ENCODE assay signal across 23 mouse cellular contexts in the genomic region with DNA sequence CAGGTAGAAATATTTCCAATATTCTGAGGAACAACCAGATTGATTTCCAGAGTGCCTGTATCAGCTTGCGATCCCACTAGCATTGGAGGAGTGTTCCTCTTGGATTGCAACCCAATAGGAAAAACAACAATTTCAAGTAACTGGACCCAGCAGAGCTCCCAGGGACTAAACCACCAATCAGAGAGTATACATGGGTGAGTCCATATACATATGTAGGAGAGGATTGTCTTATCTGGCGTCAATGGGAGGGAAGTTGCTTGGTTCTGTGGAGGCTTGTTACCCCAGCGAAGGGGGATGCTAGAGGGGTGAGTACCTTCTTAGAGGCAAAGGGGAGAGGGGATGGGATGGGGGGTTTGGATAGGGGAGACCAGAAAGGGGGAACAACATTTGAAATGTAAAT.
"Had no signal": no experiment of that assay in that cellular context is flagged by ENCODE, and none has a peak within 500 bp of the region (broad histone marks: within the 10 kb centered on the region; RNA-seq: fewer than 3 reads in every experiment).

No protein-coding gene starts in this region.

- H3K4me2 ChIP-seq: heart, embryonic 13.5 days; heart, embryonic 15.5 days; hindbrain, embryonic 13.5 days; hindbrain, embryonic 15.5 days; kidney, embryonic 15.5 days; limb, embryonic 13.5 days; limb, embryonic 15.5 days; liver, embryonic 12.5 days had no signal

- H3K9ac ChIP-seq: heart, embryonic 13.5 days; heart, embryonic 15.5 days; hindbrain, embryonic 13.5 days; hindbrain, embryonic 15.5 days; kidney, embryonic 15.5 days; limb, embryonic 13.5 days; limb, embryonic 15.5 days; liver, embryonic 12.5 days; liver, embryonic 14.5 days had no signal

- H3K4me3 ChIP-seq: heart, embryonic 13.5 days; heart, embryonic 15.5 days; hindbrain, embryonic 13.5 days; hindbrain, embryonic 15.5 days; kidney, embryonic 15.5 days; limb, embryonic 13.5 days; limb, embryonic 15.5 days; liver, embryonic 12.5 days had no signal

- H3K27ac ChIP-seq: heart, embryonic 13.5 days; heart, embryonic 15.5 days; hindbrain, embryonic 13.5 days; hindbrain, embryonic 15.5 days; hindbrain, postnatal 0 days; kidney, embryonic 15.5 days; kidney, postnatal 0 days; limb, embryonic 13.5 days; limb, embryonic 15.5 days; liver, embryonic 12.5 days; liver, embryonic 14.5 days had no signal

- H3K27me3 ChIP-seq: heart, embryonic 13.5 days; heart, embryonic 15.5 days; hindbrain, embryonic 13.5 days; hindbrain, embryonic 15.5 days; kidney, embryonic 15.5 days; limb, embryonic 13.5 days; limb, embryonic 15.5 days; liver, embryonic 12.5 days had no signal

- ATAC-seq: hindbrain, postnatal 0 days; intestine, embryonic 16.5 days; liver, embryonic 12.5 days had no signal

- H3K9me3 ChIP-seq: heart, embryonic 13.5 days; heart, embryonic 15.5 days; hindbrain, embryonic 13.5 days; hindbrain, embryonic 15.5 days; kidney, embryonic 15.5 days; limb, embryonic 15.5 days; liver, embryonic 12.5 days had no signal

- DNase-seq: gastrocnemius, postnatal 10 days; gastrocnemius, postnatal 36 days; heart, adult 18-20 months; heart, postnatal 14 days; heart, postnatal 36 days; kidney, adult 11 months; kidney, postnatal 14 days; kidney, postnatal 36 days; layer of hippocampus, adult 9-11 months; layer of hippocampus, postnatal 36 days; left cerebral cortex, postnatal 4 days had no signal
